Mouse (Mus musculus) cortical plate, adult 2 months (tissue): ENCODE measurements at regions not wholly inside any gene's neighbourhood (a gene's known extent, or its start where the extent isn't known, plus 50 kb on each side); places are given as distances from the start of the nearest gene placed in this dataset.

ENCODE experiments used
- H3K27ac ChIP-seq: fragments of 200-500 bp; 2 replicates; pipeline ENCODE4 v1.5.1; 2012; ENCODE audit warnings: low read length, control low read depth, inconsistent platforms; ENCODE audit not compliant: insufficient read depth
- H3K4me1 ChIP-seq: fragments of 200-500 bp; 2 replicates; pipeline ENCODE4 v1.6.1; 2011; ENCODE audit warnings: low read length; ENCODE audit not compliant: control insufficient read depth, insufficient read depth
- H3K4me3 ChIP-seq: fragments of 200-500 bp; 2 replicates; pipeline ENCODE4 v1.5.1; 2011; ENCODE audit warnings: mild to moderate bottlenecking, low read length, control low read depth; ENCODE audit not compliant: insufficient read depth
- CTCF ChIP-seq: fragments of 200-500 bp; IDR thresholded peaks from 2 replicates; pipeline ENCODE4 v1.5.1; 2011; ENCODE audit warnings: mild to moderate bottlenecking, control low read depth, low read length; ENCODE audit not compliant: insufficient read depth; ENCODE audit errors: extremely low read depth
- POLR2A ChIP-seq: fragments of 200-500 bp; IDR thresholded peaks from 2 replicates; pipeline ENCODE4 v1.6.1; 2011; ENCODE audit warnings: mild to moderate bottlenecking, low read length, control low read depth; ENCODE audit not compliant: insufficient read depth; ENCODE audit errors: extremely low read depth

- TF ChIP-seq POLR2A: no peak
- TF ChIP-seq CTCF: no peak
- no peak overlapping the region for H3K4me3 ChIP-seq
- no peak overlapping the region for H3K27ac ChIP-seq
Observed at GRCm38 (mm10) chr1:157755015-157755649, 248.6 kb downstream of the Sec16b start.

DNA sequence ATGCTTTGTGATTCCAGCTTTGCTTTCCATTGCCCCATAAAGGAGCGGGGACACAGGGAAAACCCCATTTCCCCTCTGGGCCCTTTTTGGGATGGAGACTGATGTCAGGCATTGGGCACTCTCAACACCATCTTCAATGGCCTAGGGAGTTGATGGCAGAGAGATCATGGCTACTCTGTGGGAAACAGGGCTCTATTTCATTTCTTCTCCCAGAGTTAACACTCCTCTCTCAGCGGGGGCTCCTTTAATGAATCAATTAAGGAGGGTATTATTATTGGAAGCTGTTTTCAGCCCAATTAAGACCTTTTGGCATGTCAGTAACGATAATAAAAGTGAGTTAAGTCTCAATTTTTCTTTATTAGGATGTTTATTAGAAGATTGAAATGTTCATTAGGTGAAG is 250.4 kb downstream of the Sec16b start:
- H3K4me1 ChIP-seq: peaks cover 2% of the 10 kb centered on the region; the same call in 1 of the 2 replicates
- H3K27ac ChIP-seq: no peak overlapping the region
- TF ChIP-seq CTCF: no peak
- no peak for TF ChIP-seq POLR2A
- no peak overlapping the region for H3K4me3 ChIP-seq

More at GRCm38 (mm10) chr1:157755015-157755649, 248.6 kb downstream of the Sec16b start:
- H3K4me1 ChIP-seq: peaks cover 2% of the 10 kb centered on the region; the same call in 1 of the 2 replicates

GRCm38 (mm10) chr1:157758337-157758736 is 251.8 kb downstream of the Sec16b start:
- H3K27ac ChIP-seq: no peak overlapping the region
- no peak overlapping the region for H3K4me3 ChIP-seq
- H3K4me1 ChIP-seq: no peaks in the 10 kb centered on the region
- no peak for TF ChIP-seq POLR2A
- TF ChIP-seq CTCF: no peak

GRCm38 (mm10) chr1:157768201-157768600 is 261.7 kb downstream of the Sec16b start:
- H3K27ac ChIP-seq: no peak overlapping the region
- H3K4me3 ChIP-seq: no peak overlapping the region
- H3K4me1 ChIP-seq: no peaks in the 10 kb centered on the region
- no peak for TF ChIP-seq CTCF
- no peak for TF ChIP-seq POLR2A

DNA sequence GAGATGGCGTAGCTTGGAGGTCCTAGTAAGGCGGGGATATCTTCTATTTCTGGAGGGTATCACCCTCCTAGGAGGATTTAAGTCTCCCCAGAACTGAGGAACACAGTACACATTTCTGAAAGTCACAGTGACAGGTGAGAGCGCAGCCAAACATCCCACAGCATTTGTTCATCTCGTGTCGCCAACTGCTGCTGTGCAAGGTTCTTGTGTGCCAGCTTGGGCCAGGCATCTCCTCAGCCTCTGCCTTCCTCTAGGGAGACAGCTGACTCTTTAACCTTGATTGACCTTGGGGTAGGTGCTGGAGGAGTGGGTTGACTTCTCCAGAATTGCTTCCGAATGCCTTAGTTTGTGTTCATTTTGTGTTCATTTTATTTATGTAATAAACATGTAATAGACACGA is 291.2 kb downstream of the Sec16b start:
- TF ChIP-seq CTCF (no peak), POLR2A (no peak)
- H3K4me3 ChIP-seq: no peak overlapping the region
- no peak overlapping the region for H3K27ac ChIP-seq
- no peaks in the 10 kb centered on the region for H3K4me1 ChIP-seq

- H3K4me3 ChIP-seq: no peak overlapping the region
- TF ChIP-seq POLR2A (no peak), CTCF (no peak)
- no peaks in the 10 kb centered on the region for H3K4me1 ChIP-seq
- 0 out of 2 replicates have a peak overlapping the region, but pooled peaks have one; percentile 41 for H3K27ac ChIP-seq
Observed at GRCm38 (mm10) chr1:157798561-157799553, 292.3 kb downstream of the Sec16b start.

GRCm38 (mm10) chr1:157801151-157801550 is 294.6 kb downstream of the Sec16b start:
- no peak for TF ChIP-seq CTCF
- TF ChIP-seq POLR2A: no peak

DNA sequence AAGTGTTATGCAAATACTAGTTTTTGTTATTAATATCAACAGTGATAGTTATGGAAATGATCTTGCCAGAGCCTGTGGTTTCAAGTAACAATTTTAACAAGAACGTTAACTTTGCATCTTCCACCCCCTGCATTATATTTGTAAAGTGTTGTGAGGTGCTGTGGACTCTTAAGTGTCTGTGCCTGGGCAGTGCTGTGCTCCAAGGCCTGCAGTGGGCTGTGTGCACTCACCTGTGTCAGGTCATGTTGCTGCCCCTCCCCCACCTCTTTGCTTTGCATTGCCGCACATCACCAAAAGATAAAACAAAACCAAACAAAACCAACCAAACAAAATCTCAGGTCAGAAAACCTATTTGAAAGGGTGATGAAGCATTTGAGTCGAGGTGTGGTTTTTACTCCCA is 297.7 kb downstream of the Sec16b start:
- no peak overlapping the region for H3K27ac ChIP-seq
- H3K4me1 ChIP-seq: no peaks in the 10 kb centered on the region
- TF ChIP-seq CTCF (no peak), POLR2A (no peak)
- H3K4me3 ChIP-seq: no peak overlapping the region

More at GRCm38 (mm10) chr1:157801151-157801550, 294.6 kb downstream of the Sec16b start:
- no peaks in the 10 kb centered on the region for H3K4me1 ChIP-seq
- H3K4me3 ChIP-seq: no peak overlapping the region
- H3K27ac ChIP-seq: no peak overlapping the region

- TF ChIP-seq CTCF (no peak), POLR2A (no peak)
- H3K4me3 ChIP-seq: no peak overlapping the region
- H3K27ac ChIP-seq: no peak overlapping the region
- no peaks in the 10 kb centered on the region for H3K4me1 ChIP-seq
Observed at GRCm38 (mm10) chr1:157806296-157806695, 299.8 kb downstream of the Sec16b start.
